Mouse (Mus musculus): ENCODE measurements around the gene Ifna16. TPM values are rescaled to one million over a fixed set of nuclear protein-coding genes. Genes with fewer than 3 reads are reported as not detected.
A peak's percentile ranks its signal among the peaks of the same experiment; 100 is the strongest.

The Ifna16 gene
- polyA plus RNA-seq, 1 experiment from 2014 or later = not detected

DNA sequence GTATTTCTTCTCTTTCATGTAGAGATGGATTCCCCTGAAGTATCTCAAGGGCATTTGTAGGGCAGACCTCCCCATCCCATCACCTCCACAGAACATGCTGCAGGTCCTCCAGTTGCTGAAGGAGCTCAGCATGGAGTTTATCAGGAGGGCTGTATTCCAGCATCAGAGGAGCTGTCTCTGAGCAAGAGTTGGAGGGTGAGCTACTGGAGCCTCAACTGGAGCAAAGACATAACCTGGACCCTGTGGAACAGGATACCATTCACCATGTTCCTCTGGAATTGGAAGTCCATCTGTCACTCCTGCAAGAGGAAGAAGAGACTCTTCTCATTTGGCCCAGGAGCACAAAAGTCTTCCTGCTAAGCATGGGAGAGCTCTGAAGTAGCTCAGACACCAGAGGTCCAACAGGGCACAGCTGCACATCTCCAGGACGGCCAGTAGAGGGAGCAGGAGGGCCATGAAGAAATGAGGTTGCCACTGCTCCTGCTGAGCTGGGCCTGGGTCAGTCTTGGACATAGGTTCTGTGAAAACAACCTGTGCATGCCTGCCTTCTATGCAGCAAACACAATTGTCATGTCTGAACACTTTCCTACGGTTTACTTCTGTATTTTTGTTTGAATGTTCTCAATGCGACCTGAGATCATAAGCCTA is 19.6 kb upstream of the Ifna16 start:
- Histone ChIP-seq H3K9ac (replicated peaks) (no peak overlapping the region), H3K27ac (ENCODE audit: low read depth) (no peak overlapping the region), H3K27me3 (ENCODE audit: insufficient read depth, low read length) (no peaks in the 10 kb centered on the region), H3K9me3 (ENCODE audit: low read length) (no peaks in the 10 kb centered on the region), H3K4me3 (ENCODE audit: low read depth, low read length) (no peak overlapping the region), H3K36me3 (replicated peaks; ENCODE audit: insufficient read depth, low read length) (no peaks in the 10 kb centered on the region), H3K4me1 (ENCODE audit: insufficient read depth) (no peaks in the 10 kb centered on the region), H3K4me2 (ENCODE audit: low read depth, low read length) (no peak overlapping the region)
- TF ChIP-seq EP300 (IDR thresholded peaks at IDR 0.05; ENCODE audit: low read depth) = no peak
- peak; percentile 99 for TF ChIP-seq CTCF (IDR thresholded peaks at IDR 0.05; ENCODE audit: low read depth)
- WGBS (ENCODE audit: insufficient replicate concordance) = 19% methylated on average over 3 of the region's 3 CpGs
- peak; percentile 68 for ATAC-seq
- DNase-seq = peak; percentile 83

DNA sequence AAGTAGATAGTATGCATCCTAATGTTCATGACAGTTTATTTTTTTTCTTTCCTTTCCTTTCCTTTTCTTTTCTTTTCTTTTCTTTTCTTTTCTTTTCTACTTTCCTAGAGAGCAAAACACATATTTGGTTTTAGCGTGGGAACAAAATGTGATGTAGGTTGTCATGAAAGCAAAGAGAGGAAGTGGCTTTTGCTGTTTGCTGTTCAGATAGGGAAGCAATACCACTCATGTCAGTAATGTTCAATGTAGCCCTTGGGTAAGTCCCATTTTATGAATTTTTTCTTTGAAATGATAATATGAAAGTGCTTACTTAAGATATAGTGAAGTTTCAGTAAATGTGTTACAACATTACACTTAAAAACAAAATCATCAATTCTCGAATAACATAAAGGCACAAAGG is 16.7 kb upstream of the Ifna16 start:
- Histone ChIP-seq H3K27me3 (ENCODE audit: insufficient read depth, low read length) (no peaks in the 10 kb centered on the region), H3K9me3 (ENCODE audit: low read length) (no peaks in the 10 kb centered on the region), H3K4me2 (ENCODE audit: low read depth, low read length) (no peak overlapping the region), H3K27ac (ENCODE audit: low read depth) (no peak overlapping the region), H3K4me1 (ENCODE audit: insufficient read depth) (no peaks in the 10 kb centered on the region), H3K36me3 (replicated peaks; ENCODE audit: insufficient read depth, low read length) (no peaks in the 10 kb centered on the region), H3K9ac (replicated peaks) (no peak overlapping the region), H3K4me3 (ENCODE audit: low read depth, low read length) (no peak overlapping the region)
- TF ChIP-seq EP300 (IDR thresholded peaks at IDR 0.05; ENCODE audit: low read depth) = no peak
- TF ChIP-seq CTCF (IDR thresholded peaks at IDR 0.05; ENCODE audit: low read depth) = no peak
- no peak for ATAC-seq
- DNase-seq = no peak
- WGBS (ENCODE audit: insufficient replicate concordance) = 38% methylated on average over 2 of the region's 2 CpGs

DNA sequence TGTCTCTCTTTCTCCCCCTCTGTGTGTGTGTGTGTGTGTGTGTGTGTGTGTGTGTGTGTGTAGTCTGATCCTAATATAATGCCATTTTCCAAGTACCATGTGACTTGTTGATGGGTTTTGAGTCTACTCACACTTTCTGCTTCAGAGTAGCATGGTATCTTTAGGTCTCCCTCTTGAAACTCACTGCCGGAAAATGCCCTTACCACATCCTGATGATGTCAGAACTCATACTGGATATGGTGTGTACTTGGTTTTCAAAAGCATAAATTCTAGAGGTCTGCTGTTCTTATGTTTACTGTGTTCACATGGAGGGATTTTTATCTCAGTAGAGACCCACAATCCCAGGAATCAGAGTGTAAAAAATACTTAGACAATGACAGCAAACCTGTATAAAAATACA is 15.8 kb upstream of the Ifna16 start:
- Histone ChIP-seq H3K36me3 (replicated peaks; ENCODE audit: insufficient read depth, low read length) (no peaks in the 10 kb centered on the region), H3K4me3 (ENCODE audit: low read depth, low read length) (no peak overlapping the region), H3K4me2 (ENCODE audit: low read depth, low read length) (no peak overlapping the region), H3K9ac (replicated peaks) (no peak overlapping the region), H3K4me1 (ENCODE audit: insufficient read depth) (no peaks in the 10 kb centered on the region), H3K9me3 (ENCODE audit: low read length) (no peaks in the 10 kb centered on the region), H3K27ac (ENCODE audit: low read depth) (no peak overlapping the region), H3K27me3 (ENCODE audit: insufficient read depth, low read length) (no peaks in the 10 kb centered on the region)
- WGBS (ENCODE audit: insufficient replicate concordance) = 41% methylated on average over 1 of the region's 1 CpGs
- TF ChIP-seq CTCF (IDR thresholded peaks at IDR 0.05; ENCODE audit: low read depth) = no peak
- TF ChIP-seq EP300 (IDR thresholded peaks at IDR 0.05; ENCODE audit: low read depth) = no peak
- DNase-seq (no peak), ATAC-seq (no peak)

DNA sequence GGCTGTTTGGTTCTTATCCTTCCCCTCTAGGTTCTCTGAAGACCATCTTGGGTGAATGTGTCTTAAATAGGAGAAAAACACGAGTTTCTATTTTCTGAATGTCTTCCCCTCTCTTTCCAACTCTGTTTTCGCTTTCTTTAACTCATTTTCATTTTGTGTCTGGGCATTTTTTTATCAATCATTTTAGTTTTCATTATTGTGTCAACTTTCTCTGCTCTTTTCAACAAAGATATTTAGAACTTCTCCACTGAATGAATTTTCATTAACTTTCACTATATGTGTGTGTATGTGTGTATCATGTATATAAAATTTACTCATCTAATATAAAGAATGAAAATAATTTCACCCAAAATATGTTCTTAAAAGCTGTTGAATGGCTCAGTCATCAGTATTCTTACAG is 14.5 kb upstream of the Ifna16 start, which contains the start of gene Ifnab:
Gene Ifnab, minus strand, starts transcription at position 101 of the 400 bp plus-strand sequence.
- TF ChIP-seq CTCF (IDR thresholded peaks at IDR 0.05; ENCODE audit: low read depth) = no peak
- TF ChIP-seq EP300 (IDR thresholded peaks at IDR 0.05; ENCODE audit: low read depth) = no peak
- Histone ChIP-seq H3K27me3 (ENCODE audit: insufficient read depth, low read length) (no peaks in the 10 kb centered on the region), H3K9ac (replicated peaks) (no peak within 1 kb of the TSS), H3K4me3 (ENCODE audit: low read depth, low read length) (no peak within 1 kb of the TSS), H3K9me3 (ENCODE audit: low read length) (no peaks in the 10 kb centered on the region), H3K27ac (ENCODE audit: low read depth) (no peak within 1 kb of the TSS), H3K4me2 (ENCODE audit: low read depth, low read length) (no peak within 1 kb of the TSS), H3K36me3 (replicated peaks; ENCODE audit: insufficient read depth, low read length) (no peaks in the 10 kb centered on the region), H3K4me1 (ENCODE audit: insufficient read depth) (no peaks in the 10 kb centered on the region)
- 52% methylated on average over 2 of the region's 2 CpGs for WGBS (ENCODE audit: insufficient replicate concordance)
- ATAC-seq (no peak), DNase-seq (no peak)

DNA sequence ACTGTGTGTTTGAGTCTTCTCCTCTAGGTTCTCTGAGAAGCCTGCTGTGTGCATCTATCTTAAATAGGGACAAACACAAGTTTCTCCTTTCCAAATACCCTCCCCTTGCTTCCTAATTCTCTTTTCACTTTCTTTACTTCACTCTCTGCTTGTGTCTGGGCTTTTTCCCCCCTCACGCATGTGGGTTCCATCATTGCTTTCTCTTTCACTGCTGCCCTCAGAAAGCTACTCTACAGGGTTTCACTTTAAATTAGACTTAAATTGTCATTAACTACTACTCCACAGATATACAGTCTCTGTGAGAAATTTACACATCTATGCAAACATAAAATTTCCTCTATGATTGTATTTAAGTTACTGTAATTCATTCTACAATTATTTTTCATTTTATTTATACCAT is 7.1 kb upstream of the Ifna16 start, which contains the start of gene Ifna2:
Gene Ifna2, minus strand, starts transcription at position 101 of the 400 bp plus-strand sequence.
- ATAC-seq (no peak), DNase-seq (no peak)
- Histone ChIP-seq H3K27ac (ENCODE audit: low read depth) (no peak within 1 kb of the TSS), H3K27me3 (ENCODE audit: insufficient read depth, low read length) (no peaks in the 10 kb centered on the region), H3K9me3 (ENCODE audit: low read length) (no peaks in the 10 kb centered on the region), H3K4me2 (ENCODE audit: low read depth, low read length) (no peak within 1 kb of the TSS), H3K4me1 (ENCODE audit: insufficient read depth) (no peaks in the 10 kb centered on the region), H3K36me3 (replicated peaks; ENCODE audit: insufficient read depth, low read length) (no peaks in the 10 kb centered on the region), H3K4me3 (ENCODE audit: low read depth, low read length) (no peak within 1 kb of the TSS), H3K9ac (replicated peaks) (no peak within 1 kb of the TSS)
- 59% methylated on average over 1 of the region's 1 CpGs for WGBS (ENCODE audit: insufficient replicate concordance)
- TF ChIP-seq CTCF (IDR thresholded peaks at IDR 0.05; ENCODE audit: low read depth) = no peak

DNA sequence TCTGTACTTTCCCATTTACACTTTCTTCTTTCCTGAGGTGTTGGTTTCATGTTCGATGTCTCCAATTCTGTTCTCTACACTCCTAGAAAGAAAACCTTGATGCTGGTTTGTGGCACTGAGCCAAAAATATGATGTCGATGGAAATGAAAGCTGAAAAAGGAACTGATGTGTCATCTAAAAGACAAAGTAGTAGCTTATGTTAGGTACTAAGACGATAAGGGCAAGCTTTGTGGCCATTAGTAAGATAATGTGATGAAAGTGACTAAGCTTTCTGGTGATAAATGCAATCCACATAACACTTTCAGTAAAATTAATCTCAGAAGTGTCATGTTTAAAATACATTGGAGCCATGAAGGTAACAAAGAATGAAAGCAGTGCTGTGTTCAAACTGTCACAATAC is 4.6 kb upstream of the Ifna16 start:
- 35% methylated on average over 3 of the region's 3 CpGs for WGBS (ENCODE audit: insufficient replicate concordance)
- no peak for TF ChIP-seq CTCF (IDR thresholded peaks at IDR 0.05; ENCODE audit: low read depth)
- no peak for TF ChIP-seq EP300 (IDR thresholded peaks at IDR 0.05; ENCODE audit: low read depth)
- no peaks in the 10 kb centered on the region for H3K36me3 ChIP-seq (replicated peaks; ENCODE audit: insufficient read depth, low read length)

More for the DNA sequence above, 4.6 kb upstream of the Ifna16 start:
- Histone ChIP-seq H3K9ac (replicated peaks) (no peak overlapping the region), H3K4me3 (ENCODE audit: low read depth, low read length) (no peak overlapping the region), H3K4me2 (ENCODE audit: low read depth, low read length) (no peak overlapping the region), H3K4me1 (ENCODE audit: insufficient read depth) (no peaks in the 10 kb centered on the region), H3K27me3 (ENCODE audit: insufficient read depth, low read length) (no peaks in the 10 kb centered on the region), H3K9me3 (ENCODE audit: low read length) (no peaks in the 10 kb centered on the region), H3K27ac (ENCODE audit: low read depth) (no peak overlapping the region)
- DNase-seq = no peak
- no peak for ATAC-seq
